Mouse (Mus musculus) hindbrain, embryonic 11.5 days (tissue): ENCODE results near the gene Timp2. TPM values are rescaled to one million over a fixed set of nuclear protein-coding genes. Genes with fewer than 3 reads are reported as not detected.
A peak's percentile ranks its signal among the peaks of the same experiment; 100 is the strongest.
"Not testable (repeated sequence)": the region's sequence is repeated elsewhere in the genome, so short reads cannot be mapped to it uniquely, and the experiment has no call there.

Source experiments
- ATAC-seq: fragments of 200-750 bp; cut with Nextera tagmentation; 2 replicates; pipeline ENCODE4 v1.8.0; 2017; ENCODE audit warnings: mild to moderate bottlenecking, moderate TSS enrichment, moderate library complexity; ENCODE audit not compliant: low FRiP score
- DNase-seq: peaks from one replicate; pipeline ENCODE4 v3.0.0-alpha.2; 2015; ENCODE audit warnings: low spot score
- H3K27ac ChIP-seq: fragments of 300-500 bp; sonication (generic); 2 replicates; pipeline ENCODE4 v1.5.1; 2014; ENCODE audit warnings: mild to moderate bottlenecking, low read depth, low read length
- H3K27me3 ChIP-seq: fragments of 300-500 bp; sonication (generic); 2 replicates; pipeline ENCODE4 v1.6.1; 2014; ENCODE audit warnings: mild to moderate bottlenecking, low read length, moderate library complexity, mixed read lengths; ENCODE audit not compliant: control insufficient read depth, insufficient read depth
- H3K36me3 ChIP-seq: fragments of 300-500 bp; sonication (generic); 2 replicates; pipeline ENCODE4 v1.6.1; 2014; ENCODE audit warnings: mild to moderate bottlenecking, low read length, moderate library complexity, mixed read lengths; ENCODE audit not compliant: control insufficient read depth, insufficient read depth
- H3K4me1 ChIP-seq: fragments of 300-500 bp; sonication (generic); replicated peaks from 2 replicates; pipeline ENCODE4 v1.6.1; 2014; ENCODE audit warnings: low read length, mixed read lengths; ENCODE audit not compliant: control insufficient read depth, insufficient read depth
- H3K4me2 ChIP-seq: fragments of 300-500 bp; sonication (generic); replicated peaks from 2 replicates; pipeline ENCODE4 v1.6.1; 2014; ENCODE audit warnings: mild to moderate bottlenecking, low read depth, low read length
- H3K4me3 ChIP-seq: fragments of 300-500 bp; sonication (generic); 2 replicates; pipeline ENCODE4 v1.5.1; 2014; ENCODE audit warnings: low read depth, low read length
- H3K9ac ChIP-seq: fragments of 300-500 bp; sonication (generic); 2 replicates; pipeline ENCODE4 v1.6.1; 2014; ENCODE audit warnings: low read depth, low read length
- H3K9me3 ChIP-seq: fragments of 300-500 bp; sonication (generic); 2 replicates; pipeline ENCODE4 v1.6.1; 2016; ENCODE audit warnings: low read length; ENCODE audit not compliant: control insufficient read depth
- WGBS: fragments of 180-500 bp; shearing (Covaris S2); extraction: QIAGEN DNeasy Blood & Tissue Kit; methylation state at CpG from one replicate; pipeline ENCODE4 v1.1.7; 2014; 5-methylcytosine and 5-hydroxymethylcytosine counted together
- polyA plus RNA-seq: library from polyadenylated mRNA; unstranded; fragments of >200 nt; fragmentation: Nextera tagmentation; extraction: Ambion mirVana; gene quantifications from 2 replicates; pipeline ENCODE4 v1.2.1, GENCODE M21; 2014

Gene Timp2
- polyA plus RNA-seq, 1 experiment from 2014 or later, result 39.5 TPM

DNA sequence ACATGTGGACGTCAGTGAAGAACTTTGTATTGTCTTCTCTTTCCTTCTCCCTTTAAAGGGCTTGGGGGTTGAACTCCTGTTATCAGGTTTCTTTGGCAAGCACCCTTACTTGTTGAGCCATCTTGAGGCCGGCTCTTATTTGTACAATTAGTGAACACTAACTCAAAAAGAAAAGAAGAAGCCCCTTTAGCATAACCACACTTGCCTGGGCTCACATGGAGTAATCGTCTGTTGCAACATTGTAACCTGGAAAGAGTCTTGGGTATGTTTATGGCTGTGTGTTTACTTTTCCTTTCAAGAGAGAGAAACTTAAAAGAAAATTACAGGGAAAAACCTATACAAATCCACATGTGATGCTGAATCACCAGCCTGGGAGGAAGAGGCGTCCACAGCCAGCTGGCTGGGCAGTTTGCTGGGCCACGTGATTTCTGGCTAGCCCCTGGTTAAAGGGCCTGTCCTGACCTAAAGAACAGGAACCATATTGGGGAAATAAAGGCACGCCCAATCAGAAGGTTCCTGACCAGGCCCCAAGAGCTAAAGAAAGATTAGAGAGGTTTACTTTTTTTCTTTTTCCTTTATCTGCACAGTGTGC, 43.3 kb downstream of the Timp2 start:
- Histone ChIP-seq H3K27ac (no peak overlapping the region), H3K4me2 (no peak overlapping the region), H3K9ac (no peak overlapping the region), H3K4me3 (no peak overlapping the region), H3K27me3 (no peaks in the 10 kb centered on the region), H3K9me3 (no peaks in the 10 kb centered on the region), H3K4me1 (no peaks in the 10 kb centered on the region), H3K36me3 (0 out of 2 replicates have a peak, but pooled peaks cover 3% of the 10 kb centered on the region)
- 88% methylated on average over 6 of the region's 6 CpGs for whole genome bisulfite sequencing
- no peak for DNase-seq
- ATAC-seq, result no peak

DNA sequence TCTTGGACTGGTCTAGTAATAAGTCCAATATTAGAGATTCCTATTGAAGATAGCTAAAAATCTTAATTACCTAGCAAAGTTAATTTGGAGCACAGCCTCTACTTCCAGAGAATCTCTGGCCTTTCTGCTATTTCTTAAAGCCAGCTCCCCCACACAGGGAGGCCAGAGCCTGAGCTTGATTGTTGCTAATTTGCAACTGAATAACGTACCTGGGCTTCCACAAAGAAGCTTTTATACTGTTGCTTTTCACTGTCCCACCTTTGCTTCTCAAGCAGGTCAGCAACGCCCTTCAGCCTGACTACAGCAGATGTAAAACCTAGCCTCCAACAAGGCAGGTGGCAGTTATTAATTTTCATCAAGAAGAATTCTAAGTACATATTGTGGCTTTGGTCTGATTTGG, 47.6 kb downstream of the Timp2 start:
- H3K27ac ChIP-seq, H3K4me1 ChIP-seq, ATAC-seq, H3K9me3 ChIP-seq, H3K4me3 ChIP-seq, H3K4me2 ChIP-seq, H3K27me3 ChIP-seq, H3K36me3 ChIP-seq, DNase-seq, H3K9ac ChIP-seq: not testable (repeated sequence)
- WGBS, result 83% methylated on average over 2 of the region's 2 CpGs

DNA sequence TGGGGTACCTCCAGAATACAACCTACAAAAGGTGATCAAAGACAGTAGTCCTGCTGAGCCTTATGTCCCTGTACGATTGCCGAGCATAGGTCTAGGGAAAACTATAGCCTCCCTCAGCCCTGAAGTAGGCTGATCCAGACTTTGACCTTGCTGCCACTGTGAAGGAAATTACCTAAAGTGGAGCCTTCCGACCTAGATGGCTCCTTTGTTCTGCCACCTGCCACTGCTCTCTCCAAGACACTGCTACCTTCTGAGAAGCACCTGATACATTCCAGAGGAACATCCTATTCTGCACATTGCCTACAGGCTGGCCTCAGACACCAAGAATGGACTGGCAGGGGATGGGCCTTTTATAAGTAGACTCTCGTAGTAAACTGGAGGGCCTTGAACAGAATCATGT, 51.6 kb downstream of the Timp2 start:
- H3K27me3 ChIP-seq, DNase-seq, ATAC-seq, H3K36me3 ChIP-seq, H3K27ac ChIP-seq, H3K4me1 ChIP-seq, H3K9ac ChIP-seq, H3K4me3 ChIP-seq, H3K9me3 ChIP-seq, H3K4me2 ChIP-seq: not testable (repeated sequence)
- 93% methylated on average over 4 of the region's 4 CpGs for WGBS

DNA sequence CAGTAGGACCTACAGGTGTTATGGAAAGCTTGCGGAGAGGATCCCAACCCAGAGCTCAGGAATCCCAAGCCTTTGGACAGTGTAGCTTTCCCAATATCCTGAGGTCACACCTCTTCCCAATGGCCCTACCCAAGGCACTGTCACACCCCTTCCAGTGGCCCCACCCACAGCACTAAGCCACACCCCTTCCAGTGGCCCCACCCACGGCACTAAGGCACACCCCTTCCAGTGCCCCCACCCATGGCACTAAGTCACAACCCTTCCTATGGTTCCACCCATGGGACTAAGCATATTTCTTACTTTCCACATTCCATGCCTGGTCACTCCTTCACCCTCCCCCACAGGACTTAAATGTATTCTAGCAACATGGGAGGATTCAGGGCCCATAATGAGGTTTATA, 56.7 kb downstream of the Timp2 start:
- WGBS, result 89% methylated on average over 2 of the region's 2 CpGs
- no peak overlapping the region for H3K27ac ChIP-seq

DNA sequence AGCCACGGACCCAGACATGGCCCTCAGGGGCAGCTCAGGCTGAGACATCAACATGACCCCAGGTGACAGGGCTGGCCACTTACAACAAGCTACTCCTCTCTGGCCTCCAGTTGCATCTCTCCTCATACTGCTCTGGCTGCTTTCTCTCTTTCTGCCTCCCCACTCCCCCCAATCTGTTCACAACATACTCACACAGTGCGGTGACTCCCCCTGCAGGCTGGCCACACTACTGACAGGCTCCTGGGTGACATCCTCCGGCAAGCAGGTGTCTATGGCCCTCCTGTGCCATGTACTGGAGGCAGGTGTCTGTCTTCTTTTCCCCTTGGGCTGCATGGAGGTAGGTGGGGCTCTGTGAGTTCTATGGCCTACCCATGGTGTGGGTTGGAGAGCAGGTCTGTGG, 57.6 kb downstream of the Timp2 start:
- no peak for ATAC-seq

More for the DNA sequence above, 56.7 kb downstream of the Timp2 start:
- DNase-seq, result no peak
- no peaks in the 10 kb centered on the region for H3K36me3 ChIP-seq
- no peak overlapping the region for H3K9ac ChIP-seq
- no peak overlapping the region for H3K4me2 ChIP-seq
- no peak for ATAC-seq
- H3K27me3 ChIP-seq, result no peaks in the 10 kb centered on the region
- H3K4me1 ChIP-seq, result no peaks in the 10 kb centered on the region
- no peak overlapping the region for H3K4me3 ChIP-seq
- no peaks in the 10 kb centered on the region for H3K9me3 ChIP-seq

DNA sequence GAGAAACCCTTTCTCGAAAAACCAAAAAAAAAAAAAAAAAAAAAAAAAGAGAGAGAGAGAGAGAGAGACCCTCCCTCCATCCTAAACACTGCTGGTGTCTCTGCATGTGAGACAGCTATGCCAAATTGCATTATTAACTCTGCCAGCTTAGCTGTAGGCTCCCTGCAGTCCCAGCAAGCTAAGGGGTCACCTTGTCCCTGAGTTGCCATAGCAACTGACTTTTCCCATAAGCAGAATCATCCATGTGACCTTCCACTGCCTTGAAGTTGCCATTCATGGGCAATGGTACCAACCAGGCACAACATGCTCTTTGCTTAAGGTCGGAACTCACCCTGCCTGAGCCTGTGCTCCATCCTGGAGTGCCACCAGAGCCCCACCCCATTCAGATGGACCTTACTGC, 60.5 kb downstream of the Timp2 start:
- no peak overlapping the region for H3K27ac ChIP-seq
- DNase-seq (no peak), ATAC-seq (no peak)
- 89% methylated on average over 2 of the region's 2 CpGs for WGBS
- H3K36me3 ChIP-seq, result no peaks in the 10 kb centered on the region
- no peak overlapping the region for H3K9ac ChIP-seq
- no peaks in the 10 kb centered on the region for H3K4me1 ChIP-seq
- no peaks in the 10 kb centered on the region for H3K9me3 ChIP-seq
- H3K4me3 ChIP-seq, result no peak overlapping the region
- H3K4me2 ChIP-seq, result no peak overlapping the region
- no peaks in the 10 kb centered on the region for H3K27me3 ChIP-seq

More for the DNA sequence above, 57.6 kb downstream of the Timp2 start:
- Histone ChIP-seq H3K9ac (no peak overlapping the region), H3K4me2 (no peak overlapping the region), H3K9me3 (no peaks in the 10 kb centered on the region), H3K36me3 (no peaks in the 10 kb centered on the region), H3K4me3 (no peak overlapping the region), H3K4me1 (no peaks in the 10 kb centered on the region), H3K27me3 (no peaks in the 10 kb centered on the region), H3K27ac (no peak overlapping the region)
- 77% methylated on average over 3 of the region's 3 CpGs for WGBS
- no peak for DNase-seq

DNA sequence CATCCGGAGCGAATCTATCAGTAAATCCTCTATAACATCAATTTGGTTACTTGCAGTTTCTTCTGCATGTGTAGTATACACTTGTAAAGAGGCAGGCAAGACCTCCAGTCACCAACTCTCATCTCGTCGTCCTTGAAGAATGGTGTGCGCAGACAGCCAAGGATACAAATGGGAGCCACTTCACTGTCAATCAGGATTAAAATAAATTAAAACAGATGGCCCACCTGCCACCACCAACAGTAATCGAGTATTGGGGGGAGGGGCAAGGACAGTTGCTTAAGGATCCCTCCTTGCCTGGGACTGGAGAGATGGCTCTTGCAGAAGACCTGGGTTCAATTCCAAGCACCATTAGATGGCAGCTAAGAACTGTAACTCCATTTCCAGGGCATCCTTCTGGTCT, 62.9 kb downstream of the Timp2 start:
- ATAC-seq (no peak), DNase-seq (no peak)
- Histone ChIP-seq H3K9me3 (no peaks in the 10 kb centered on the region), H3K27me3 (no peaks in the 10 kb centered on the region), H3K4me2 (no peak overlapping the region), H3K9ac (no peak overlapping the region), H3K4me1 (no peaks in the 10 kb centered on the region; the same call in 1 of the 2 replicates), H3K27ac (no peak overlapping the region), H3K4me3 (no peak overlapping the region), H3K36me3 (no peaks in the 10 kb centered on the region)
- WGBS, result 66% methylated on average over 6 of the region's 6 CpGs

DNA sequence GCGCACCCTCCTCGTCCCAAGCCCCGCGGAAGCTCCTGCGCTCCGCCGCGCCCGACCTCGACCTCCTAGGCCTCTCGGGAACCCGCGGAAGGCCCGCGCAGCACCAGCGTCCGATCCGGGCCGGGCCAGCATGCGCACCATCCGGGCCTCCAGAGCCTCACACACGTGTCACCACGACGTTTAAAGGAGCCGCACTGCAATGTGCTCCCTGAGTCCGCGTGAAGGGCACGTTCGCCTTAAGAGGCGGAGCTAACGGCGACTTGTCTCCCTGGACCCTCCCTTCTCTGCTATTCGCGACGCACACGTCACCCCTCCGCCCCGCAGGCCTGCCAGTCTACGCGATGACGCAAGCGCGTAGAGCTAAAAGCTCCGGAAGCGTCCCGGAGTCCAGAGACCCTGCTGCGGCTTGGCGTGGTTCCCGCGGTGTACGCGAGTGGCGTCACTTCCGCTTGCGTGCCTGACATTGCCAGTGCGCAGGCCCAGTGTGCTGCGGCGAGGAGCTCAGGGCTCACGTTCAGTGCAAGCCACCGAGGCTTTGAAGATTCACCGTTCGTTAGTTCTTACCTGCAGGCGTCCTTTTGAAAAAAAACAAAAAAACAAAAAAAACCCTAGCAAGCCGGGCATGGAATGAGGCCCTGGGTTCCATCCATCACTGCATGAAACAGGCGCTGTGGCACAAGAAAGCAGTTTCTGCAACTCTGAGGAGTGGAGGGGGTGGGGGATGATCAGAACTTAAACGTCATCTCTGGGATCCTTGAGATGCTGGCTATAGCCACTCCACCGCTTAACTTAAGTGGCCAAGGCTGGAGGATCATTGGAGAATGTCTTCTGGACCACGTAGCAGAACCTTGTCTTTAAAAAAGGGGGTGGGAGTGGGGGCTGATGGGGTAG, 65.3 kb downstream of the Timp2 start, which contains the start of gene Usp36:
Usp36 (minus strand) TSS at position 246 of the 891 bp plus-strand sequence.
- Histone ChIP-seq H3K4me3 (peak within 1 kb of the TSS; percentile 78), H3K27ac (peak within 1 kb of the TSS; percentile 82), H3K9ac (peak within 1 kb of the TSS; percentile 87), H3K27me3 (no peaks in the 10 kb centered on the region), H3K4me1 (no peaks in the 10 kb centered on the region; the same call in 1 of the 2 replicates), H3K9me3 (no peaks in the 10 kb centered on the region), H3K4me2 (peak within 1 kb of the TSS; percentile 77), H3K36me3 (no peaks in the 10 kb centered on the region)
- ATAC-seq (peak; percentile 99), DNase-seq (peak; percentile 99)
- WGBS, result 1% methylated on average over 68 of the region's 68 CpGs
